Mouse (Mus musculus) C2C12 (cell line): ENCODE measurements around the gene Cacna1c.

Experiments used
- CEBPB ChIP-seq: IDR thresholded peaks from one replicate; pipeline ENCODE4 v1.6.1; 2011; ENCODE audit warnings: low read depth, mild to moderate bottlenecking, control low read depth, moderate library complexity
- CTCF ChIP-seq: IDR thresholded peaks from one replicate; pipeline ENCODE4 v1.5.1; 2011; ENCODE audit not compliant: control insufficient read depth, insufficient read depth, insufficient read length
- MYOD1 ChIP-seq: IDR thresholded peaks from one replicate; pipeline ENCODE4 v1.6.1; 2011; ENCODE audit warnings: low read depth; ENCODE audit not compliant: control insufficient read depth, insufficient read length
- MYOG ChIP-seq: IDR thresholded peaks from one replicate; pipeline ENCODE4 v1.6.1; 2011; ENCODE audit not compliant: control insufficient read depth, insufficient read length; ENCODE audit errors: extremely low read depth
- USF1 ChIP-seq: IDR thresholded peaks from one replicate; pipeline ENCODE4 v1.6.1; 2011; ENCODE audit warnings: low read depth, mild to moderate bottlenecking, control low read depth, moderate library complexity

DNA sequence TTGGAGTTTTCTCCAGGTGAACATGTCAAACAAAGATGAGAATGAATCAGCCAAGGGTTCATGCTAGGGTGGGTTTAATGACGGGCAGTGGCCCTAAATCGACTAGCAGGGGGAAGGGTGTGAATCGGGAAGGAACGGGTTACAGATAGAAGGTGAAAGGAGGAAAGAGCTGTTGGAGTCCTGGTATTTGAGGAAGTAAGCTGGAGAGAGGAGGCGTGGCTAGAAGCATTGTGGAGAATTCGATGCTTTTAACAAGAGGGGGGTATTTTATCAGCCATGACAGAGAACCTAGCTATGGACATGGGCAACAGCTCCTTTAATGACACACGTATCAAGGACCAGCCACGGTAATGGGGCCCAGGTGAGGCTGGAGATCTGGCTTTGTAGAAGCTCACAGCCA lies 417.0 kb downstream of the Cacna1c start:
- TF ChIP-seq CTCF: no peak
- TF ChIP-seq MYOG: no peak
- TF ChIP-seq MYOD1: no peak
- no peak for TF ChIP-seq USF1
- TF ChIP-seq CEBPB: no peak
